Mouse (Mus musculus) megakaryocyte-erythroid progenitor cell, adult 5-6 weeks (primary cell): ENCODE measurements at regions not wholly inside any gene's neighbourhood (a gene's known extent, or its start where the extent isn't known, plus 50 kb on each side); places are given as distances from the start of the nearest gene placed in this dataset.

Experiments used
- ATAC-seq: replicated peaks from 2 replicates; pipeline ENCODE4 v1.8.0; 2016; ENCODE audit warnings: mild to moderate bottlenecking, inconsistent platforms; ENCODE audit not compliant: severe bottlenecking, poor library complexity, low FRiP score, low TSS enrichment

DNA sequence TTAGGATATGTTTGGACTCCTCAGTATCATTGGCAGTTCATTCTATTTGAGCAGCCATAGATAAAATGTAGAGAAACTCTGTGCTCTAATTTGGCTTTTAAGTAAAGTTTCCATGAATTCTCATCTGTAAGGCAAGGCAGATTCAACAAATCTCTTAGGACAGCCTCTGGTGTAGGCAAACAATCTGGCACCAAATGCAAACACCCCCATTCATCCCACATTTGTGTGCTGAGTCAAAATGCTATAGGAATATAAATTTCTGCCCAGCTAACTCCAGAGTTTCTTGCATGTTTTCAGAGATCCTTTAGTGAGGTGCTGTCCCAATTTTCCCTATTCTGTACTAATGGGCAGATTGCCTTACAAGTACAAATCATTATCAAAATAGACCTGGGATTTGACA lies 695.7 kb upstream of the Kif18a start:
- ATAC-seq = no peak

GRCm38 (mm10) chr2:108593555-108593954 lies 687.0 kb upstream of the Kif18a start:
- no peak for ATAC-seq

GRCm38 (mm10) chr2:108600346-108600745 lies 680.2 kb upstream of the Kif18a start:
- ATAC-seq = no peak

GRCm38 (mm10) chr2:108619580-108619979 lies 661.0 kb upstream of the Kif18a start:
- no peak for ATAC-seq

DNA sequence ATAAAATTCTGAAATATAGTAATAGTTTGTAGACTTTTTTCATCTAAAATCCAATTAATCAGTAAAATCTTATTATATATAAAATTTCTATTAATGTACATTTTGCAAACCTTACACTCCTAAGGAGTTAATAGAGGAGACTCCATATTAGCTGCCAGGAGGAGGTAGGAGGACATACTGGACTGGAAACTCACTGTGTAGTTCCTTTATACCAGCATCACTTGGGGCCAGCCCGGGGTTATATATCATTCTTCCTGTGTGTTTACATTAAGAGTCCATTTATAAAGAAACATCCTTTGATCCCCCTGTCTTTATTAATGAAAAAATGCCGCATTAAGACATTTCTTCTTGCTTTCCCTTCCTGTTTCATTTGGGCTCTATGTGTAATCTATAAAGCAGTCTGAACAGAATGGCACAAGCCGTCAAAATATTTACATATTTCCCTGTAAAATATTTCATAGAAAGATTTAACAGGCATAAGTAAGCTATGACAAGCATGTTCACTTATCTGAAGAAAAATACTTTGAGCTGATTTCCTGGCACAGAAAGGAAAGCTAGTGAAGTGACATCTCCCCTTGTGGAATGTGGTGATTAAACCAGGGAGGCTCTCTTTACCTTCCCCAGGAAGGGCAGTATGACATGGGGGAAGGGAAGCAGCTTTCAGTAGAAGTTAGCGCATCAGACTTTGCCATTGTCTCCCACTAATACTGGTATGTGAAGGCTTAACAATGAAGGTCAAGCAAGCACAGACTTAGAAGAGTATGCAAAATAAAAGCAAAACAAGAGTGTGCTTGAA lies 658.0 kb upstream of the Kif18a start:
- ATAC-seq = no peak

- ATAC-seq = no peak
These were observed 644.9 kb upstream of the Kif18a start for GRCm38 (mm10) chr2:108635644-108636043.

- no peak for ATAC-seq
These were observed 619.7 kb upstream of the Kif18a start for GRCm38 (mm10) chr2:108660697-108661388.

DNA sequence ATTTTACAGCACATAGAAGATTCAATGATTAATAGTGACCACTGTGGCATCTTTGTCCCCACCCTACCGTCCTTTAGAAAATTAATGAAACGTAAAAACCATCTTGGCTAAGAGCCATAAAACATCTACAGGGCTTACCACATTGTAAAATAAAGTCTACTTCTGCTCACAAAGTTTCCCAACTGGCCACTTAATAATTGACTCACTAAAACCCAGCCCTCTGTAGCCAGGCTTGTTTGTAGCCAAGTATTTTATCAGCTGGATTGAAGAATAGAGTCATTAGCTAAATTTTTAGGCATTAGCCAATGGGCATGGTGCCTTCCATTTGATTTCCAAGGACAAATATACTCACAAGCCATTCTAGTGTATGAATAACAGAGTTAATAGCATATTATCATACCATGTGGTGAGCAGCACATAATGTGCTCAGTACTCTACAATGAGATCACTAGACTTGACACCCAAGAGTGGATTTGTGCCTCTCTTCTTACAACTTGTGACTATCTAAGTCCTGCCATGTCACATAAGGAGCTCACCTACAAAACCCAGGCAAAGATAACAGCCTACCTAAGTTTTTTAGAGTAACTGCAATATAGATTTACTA lies 602.7 kb upstream of the Kif18a start:
- no peak for ATAC-seq

DNA sequence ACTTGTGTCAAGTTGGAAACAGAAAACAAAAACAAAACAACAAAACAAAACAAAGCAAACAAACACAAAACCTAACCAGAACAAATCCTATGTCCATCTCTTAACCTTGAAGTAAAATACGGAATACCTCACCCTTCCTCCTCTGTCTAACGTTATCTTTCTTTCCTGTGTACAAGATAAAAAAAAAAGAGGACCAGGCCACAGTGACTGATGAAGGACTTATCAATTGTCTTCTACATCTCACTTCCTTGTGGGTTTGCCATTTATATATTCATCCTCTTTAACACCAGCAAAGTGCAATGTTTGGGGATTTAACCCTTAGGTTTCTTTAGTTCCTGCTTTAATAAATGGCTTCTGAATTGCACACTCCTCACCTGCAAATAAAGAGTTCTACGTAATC lies 599.0 kb upstream of the Kif18a start:
- no peak for ATAC-seq

DNA sequence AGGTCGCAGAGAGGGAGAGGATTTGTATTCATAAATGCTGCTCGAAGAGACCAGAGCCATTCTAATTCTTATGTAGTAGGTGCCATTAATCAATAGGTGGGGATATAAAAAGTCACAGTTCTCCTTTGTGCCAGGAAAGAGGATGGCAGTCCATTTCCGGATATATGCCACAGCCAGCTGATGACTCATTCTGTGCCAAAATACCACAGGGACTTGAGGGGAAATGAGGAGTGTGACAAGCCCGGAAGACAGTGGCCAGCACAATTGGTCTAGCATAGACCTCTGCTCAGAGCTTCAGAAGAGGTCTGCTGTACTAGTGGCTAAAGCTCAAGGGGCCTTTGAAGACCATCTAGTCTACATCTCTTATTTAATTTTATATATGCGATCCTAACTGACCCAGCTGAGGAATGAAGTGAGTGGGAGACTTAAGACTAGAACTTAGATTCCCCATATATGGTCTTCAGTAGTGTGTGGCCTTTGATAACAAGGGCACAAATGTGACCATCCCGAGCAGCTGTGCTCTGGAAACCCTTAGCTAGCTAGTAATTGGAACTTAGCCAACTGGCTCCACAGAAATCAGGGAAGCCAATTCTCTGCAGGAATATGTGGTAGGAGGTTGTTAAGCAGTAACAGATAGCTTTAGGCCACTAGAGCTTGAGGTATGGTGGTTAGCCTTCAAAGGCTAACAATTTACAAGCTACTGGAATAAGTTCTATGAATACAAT lies 594.4 kb upstream of the Kif18a start:
- ATAC-seq = no peak

- 0 out of 2 replicates have a peak, but pooled peaks have one; percentile 61 for ATAC-seq
These were observed 590.4 kb upstream of the Kif18a start for GRCm38 (mm10) chr2:108690091-108690490.

DNA sequence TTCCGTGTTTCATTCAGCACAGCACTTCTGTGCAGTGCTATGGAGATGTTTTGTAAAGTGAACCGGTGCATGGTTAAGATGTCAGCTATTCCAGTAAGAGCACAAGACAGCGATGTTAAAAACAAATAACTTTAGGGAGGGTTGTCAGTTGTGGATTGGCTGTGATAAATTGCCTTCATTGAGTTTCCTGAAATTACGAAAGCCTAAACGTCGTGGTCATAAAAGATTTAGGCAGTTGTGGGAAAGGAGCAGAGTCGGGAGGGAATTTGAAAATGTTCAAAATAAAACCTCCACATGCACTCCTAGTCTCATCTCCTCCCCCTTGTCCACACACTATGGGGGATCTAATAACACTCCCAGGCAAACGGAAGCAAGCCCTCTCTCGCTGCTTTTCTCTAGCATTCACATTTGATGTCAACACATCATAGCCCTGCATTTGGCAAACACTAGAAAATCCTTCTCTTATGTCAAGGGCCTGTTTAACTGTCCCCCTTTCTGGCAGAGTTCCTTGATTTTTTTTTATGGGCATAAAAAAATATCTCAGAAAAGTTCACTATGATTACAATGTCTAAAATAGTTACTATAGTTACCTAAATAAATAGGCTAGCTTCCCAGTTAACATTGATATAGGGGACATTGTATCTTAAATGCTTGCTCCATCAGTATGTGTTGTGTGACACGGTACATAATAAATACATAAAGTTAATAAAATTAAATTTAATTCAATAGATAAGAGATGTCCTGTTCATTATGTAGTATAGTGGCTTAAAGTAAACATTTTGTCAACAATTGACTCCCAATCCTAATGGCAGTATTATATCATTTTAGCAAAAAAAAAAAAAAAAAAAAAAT lies 589.2 kb upstream of the Kif18a start:
- no peak for ATAC-seq

GRCm38 (mm10) chr2:108701308-108701707 lies 579.2 kb upstream of the Kif18a start:
- no peak for ATAC-seq

- no peak for ATAC-seq
These were observed 572.4 kb upstream of the Kif18a start for GRCm38 (mm10) chr2:108707856-108708855.

GRCm38 (mm10) chr2:108742079-108742478 lies 538.5 kb upstream of the Kif18a start:
- ATAC-seq = no peak

DNA sequence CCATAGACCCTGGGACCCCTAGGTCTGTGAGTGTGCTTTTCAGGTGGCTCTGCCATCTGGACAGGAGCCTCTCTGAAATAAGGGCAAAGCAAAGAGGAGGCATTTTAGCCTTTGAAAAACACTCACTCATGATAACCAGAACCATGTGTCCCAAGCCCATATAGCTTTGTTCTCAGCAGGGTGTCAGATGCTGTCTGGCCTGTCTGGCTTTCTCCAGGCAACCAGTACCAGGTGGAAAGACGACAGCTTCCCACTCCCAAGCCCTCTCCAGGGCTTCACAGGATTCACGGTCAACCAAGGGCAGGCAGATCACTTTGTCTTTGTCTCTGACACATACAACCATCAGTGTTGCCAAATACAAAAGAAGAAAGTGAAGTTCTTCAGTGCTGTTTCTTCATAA lies 537.0 kb upstream of the Kif18a start:
- ATAC-seq = no peak

DNA sequence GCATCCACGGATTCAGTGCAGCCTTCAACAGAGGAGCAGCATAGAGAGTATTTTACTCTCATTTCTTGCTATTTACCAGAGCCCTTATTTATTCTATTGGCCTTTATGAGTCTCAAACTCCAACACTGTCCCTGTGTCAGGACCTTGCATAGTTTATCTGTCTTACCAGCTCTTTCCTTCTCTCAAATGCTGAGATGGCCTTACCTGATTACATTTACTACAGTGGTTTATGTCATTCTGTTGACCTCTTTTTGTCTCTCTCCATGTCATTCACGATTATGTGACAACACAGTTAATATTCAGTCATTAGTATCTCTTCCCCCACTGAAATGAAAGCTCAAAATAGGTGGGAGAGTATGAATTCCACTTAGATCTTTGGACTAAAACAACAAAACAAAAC lies 535.7 kb upstream of the Kif18a start:
- no peak for ATAC-seq
